Mouse (Mus musculus): ENCODE data around the gene Prss8. TPM values are rescaled to one million over a fixed set of nuclear protein-coding genes. Genes with fewer than 3 reads are reported as not detected.

Prss8 gene
- polyA plus RNA-seq, 1 experiment from 2014 or later, result 47.1 TPM

DNA sequence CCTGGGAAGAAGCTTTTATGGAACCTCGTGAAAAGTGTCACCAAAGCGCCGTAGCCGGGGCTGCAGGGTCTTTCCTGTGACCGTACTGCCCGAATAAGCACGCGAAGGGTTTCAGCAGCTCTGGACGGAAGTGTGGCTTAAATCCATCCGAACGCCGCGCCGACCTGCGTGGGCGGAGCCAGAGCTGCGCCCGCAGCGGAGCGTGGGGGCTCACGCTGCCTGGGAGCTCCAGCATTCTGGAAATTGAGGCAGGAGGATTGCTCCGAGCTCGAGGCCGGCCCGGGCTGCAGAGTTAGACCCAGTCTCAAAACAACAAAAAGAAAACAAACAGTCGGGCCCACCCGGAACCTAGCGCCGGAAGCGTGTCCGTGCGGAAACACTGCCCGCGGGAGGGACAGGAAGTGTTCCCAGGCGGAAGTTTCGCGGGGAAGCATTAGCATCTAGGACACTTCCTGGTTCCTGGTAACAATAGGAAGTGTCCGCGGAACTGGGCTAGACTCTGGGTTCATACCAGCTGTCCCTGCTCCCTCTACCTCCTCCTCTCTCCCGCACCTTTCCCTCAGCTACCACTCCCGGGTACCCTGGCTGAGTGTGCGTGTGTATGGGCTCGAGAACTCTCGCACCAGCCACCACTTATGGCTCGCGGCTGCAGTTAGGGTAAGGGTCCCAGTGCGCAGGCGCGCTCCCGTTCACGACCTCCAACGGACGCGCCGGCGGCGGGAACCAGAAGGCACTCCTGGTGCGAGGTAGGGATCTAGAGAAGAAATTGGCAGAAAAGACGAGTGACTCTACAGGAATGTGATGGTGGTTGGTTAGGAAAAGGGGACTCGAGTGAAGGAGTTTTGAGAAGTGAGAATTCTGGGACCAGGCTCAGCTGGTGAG lies 53.2 kb downstream of the Prss8 start, which contains the start of gene Zfp668:
Zfp668 (minus strand) TSS at position 362 of the 882 bp plus-strand sequence.
- ATAC-seq (ENCODE audit: low FRiP score, low TSS enrichment), result peak; percentile 74
- Histone ChIP-seq H3K36me3 (ENCODE audit: control insufficient read depth, insufficient read depth, low read length) (peaks cover 41% of the 10 kb centered on the region), H3K27me3 (ENCODE audit: control insufficient read depth, insufficient read depth, low read length) (no peaks in the 10 kb centered on the region), H3K4me1 (ENCODE audit: control insufficient read depth, insufficient read depth, low read length) (peaks cover 13% of the 10 kb centered on the region), H3K27ac (ENCODE audit: low read depth, low read length) (peak within 1 kb of the TSS; percentile 99), H3K4me3 (ENCODE audit: low read length) (peak within 1 kb of the TSS; percentile 81), H3K9me3 (ENCODE audit: control insufficient read depth, low read length) (no peaks in the 10 kb centered on the region), H3K4me2 (replicated peaks; ENCODE audit: low read depth, low read length) (peak within 1 kb of the TSS; percentile 51), H3K9ac (ENCODE audit: low read depth, low read length) (peak within 1 kb of the TSS; percentile 97)
- WGBS, result under 1% methylated on average over 60 of the region's 60 CpGs

GRCm38 (mm10) chr7:127876041-127876466 lies 53.9 kb downstream of the Prss8 start, which contains the start of gene Zfp646:
TSS of gene Zfp646 (plus strand) at chr7:127876221.
- peak within 1 kb of the TSS; percentile 51 for H3K4me2 ChIP-seq (replicated peaks; ENCODE audit: low read depth, low read length)
- under 1% methylated on average over 41 of the region's 41 CpGs for WGBS
- H3K9me3 ChIP-seq (ENCODE audit: control insufficient read depth, low read length), result no peaks in the 10 kb centered on the region
- H3K27me3 ChIP-seq (ENCODE audit: control insufficient read depth, insufficient read depth, low read length), result no peaks in the 10 kb centered on the region
- peak within 1 kb of the TSS; percentile 97 for H3K9ac ChIP-seq (ENCODE audit: low read depth, low read length)
- peaks cover 13% of the 10 kb centered on the region for H3K4me1 ChIP-seq (ENCODE audit: control insufficient read depth, insufficient read depth, low read length)
- peak within 1 kb of the TSS; percentile 81 for H3K4me3 ChIP-seq (ENCODE audit: low read length)
- peak within 1 kb of the TSS; percentile 99 for H3K27ac ChIP-seq (ENCODE audit: low read depth, low read length)
- ATAC-seq (ENCODE audit: low FRiP score, low TSS enrichment), result peak; percentile 87
- peaks cover 34% of the 10 kb centered on the region for H3K36me3 ChIP-seq (ENCODE audit: control insufficient read depth, insufficient read depth, low read length)

Other genes starting within 250 kb of the Prss8 start
- gene Bcl7c, start 221.2 kb downstream of the Prss8 start, polyA plus RNA-seq (2014; fragmentation: Nextera tagmentation; extraction: Ambion mirVana), result 65.9 and 79.1 TPM in 2 replicates
- gene Ctf1, start 217.4 kb downstream of the Prss8 start, polyA plus RNA-seq (2014; fragmentation: Nextera tagmentation; extraction: Ambion mirVana), result 17.5 and 23.7 TPM in 2 replicates
- 0.43 and 0.55 TPM in 2 replicates for gene Ctf2, start 197.9 kb downstream of the Prss8 start, polyA plus RNA-seq (2014; fragmentation: Nextera tagmentation; extraction: Ambion mirVana)
- 6.2 and 10.0 TPM in 2 replicates for gene Fbxl19, start 185.6 kb downstream of the Prss8 start, polyA plus RNA-seq (2014; fragmentation: Nextera tagmentation; extraction: Ambion mirVana)
- gene Orai3, start 160.3 kb downstream of the Prss8 start, polyA plus RNA-seq (2014; fragmentation: Nextera tagmentation; extraction: Ambion mirVana), result 12.9 and 19.7 TPM in 2 replicates
- gene Setd1a, start 153.4 kb downstream of the Prss8 start, polyA plus RNA-seq (2014; fragmentation: Nextera tagmentation; extraction: Ambion mirVana), result 32.6 and 34.7 TPM in 2 replicates
- not detected in 2 replicates for gene Gm49388, start 144.5 kb downstream of the Prss8 start, polyA plus RNA-seq (2014; fragmentation: Nextera tagmentation; extraction: Ambion mirVana)
- gene Hsd3b7, start 129.5 kb downstream of the Prss8 start, polyA plus RNA-seq (2014; fragmentation: Nextera tagmentation; extraction: Ambion mirVana), result 18.0 and 18.7 TPM in 2 replicates
- gene Stx4a, start 105.8 kb downstream of the Prss8 start, polyA plus RNA-seq (2014; fragmentation: Nextera tagmentation; extraction: Ambion mirVana), result 22.1 and 34.3 TPM in 2 replicates
- 2.6 and 4.4 TPM in 2 replicates for gene Stx1b, start 105.6 kb downstream of the Prss8 start, polyA plus RNA-seq (2014; fragmentation: Nextera tagmentation; extraction: Ambion mirVana)
- gene Zfp646, start 53.9 kb downstream of the Prss8 start, polyA plus RNA-seq (2014; fragmentation: Nextera tagmentation; extraction: Ambion mirVana), result 13.7 and 20.2 TPM in 2 replicates
- 18.6 and 21.9 TPM in 2 replicates for gene Zfp668, start 53.3 kb downstream of the Prss8 start, polyA plus RNA-seq (2014; fragmentation: Nextera tagmentation; extraction: Ambion mirVana)
- 0.73 and 0.77 TPM in 2 replicates for gene Prss53, start 39.1 kb downstream of the Prss8 start, polyA plus RNA-seq (2014; fragmentation: Nextera tagmentation; extraction: Ambion mirVana)
- not detected in 2 replicates for gene Gm21974, start 34.6 kb downstream of the Prss8 start, polyA plus RNA-seq (2014; fragmentation: Nextera tagmentation; extraction: Ambion mirVana)
- gene Vkorc1, start 34.5 kb downstream of the Prss8 start, polyA plus RNA-seq (2014; fragmentation: Nextera tagmentation; extraction: Ambion mirVana), result 125 and 156 TPM in 2 replicates
- gene Bckdk, start 26.0 kb downstream of the Prss8 start, polyA plus RNA-seq (2014; fragmentation: Nextera tagmentation; extraction: Ambion mirVana), result 152 and 155 TPM in 2 replicates
- gene Kat8, start 17.6 kb downstream of the Prss8 start, polyA plus RNA-seq (2014; fragmentation: Nextera tagmentation; extraction: Ambion mirVana), result 37.2 and 48.9 TPM in 2 replicates
- 12.1 and 12.4 TPM in 2 replicates for gene Prss36, start 16.6 kb upstream of the Prss8 start, polyA plus RNA-seq (2014; fragmentation: Nextera tagmentation; extraction: Ambion mirVana)
- 62.7 and 77.7 TPM in 2 replicates for gene Fus, start 37.4 kb upstream of the Prss8 start, polyA plus RNA-seq (2014; fragmentation: Nextera tagmentation; extraction: Ambion mirVana)
- 39.5 and 47.3 TPM in 2 replicates for gene Pycard, start 63.8 kb upstream of the Prss8 start, polyA plus RNA-seq (2014; fragmentation: Nextera tagmentation; extraction: Ambion mirVana)
- gene Trim72, start 73.8 kb upstream of the Prss8 start, polyA plus RNA-seq (2014; fragmentation: Nextera tagmentation; extraction: Ambion mirVana), result 0.14 TPM in 1 of 2 replicates, not detected in the other
- 0.14 and 0.54 TPM in 2 replicates for gene Itgam, start 132.5 kb upstream of the Prss8 start, polyA plus RNA-seq (2014; fragmentation: Nextera tagmentation; extraction: Ambion mirVana)
- gene Gm49368, start 132.6 kb upstream of the Prss8 start, polyA plus RNA-seq (2014; fragmentation: Nextera tagmentation; extraction: Ambion mirVana), result not detected in 2 replicates
- 0.05 TPM in 1 of 2 replicates, not detected in the other for gene Itgax, start 199.4 kb upstream of the Prss8 start, polyA plus RNA-seq (2014; fragmentation: Nextera tagmentation; extraction: Ambion mirVana)
- gene Itgad, start 224.3 kb upstream of the Prss8 start, polyA plus RNA-seq (2014; fragmentation: Nextera tagmentation; extraction: Ambion mirVana), result not detected in 2 replicates